34 mouse cellular contexts compared by ENCODE assay signal in genomic region chr2:80300806-80301205, GRCm38 (mm10). TPM values are rescaled to one million over a fixed set of nuclear protein-coding genes. Genes with fewer than 3 reads are reported as not detected.
A peak's percentile ranks its signal among the peaks of the same experiment; 100 is the strongest.
DNase-seq lines count a peak whose midpoint lies in the region; ATAC-seq and TF ChIP-seq lines count a peak whose summit lies in the region.
"Had no signal": no experiment of that assay in that cellular context is flagged by ENCODE, and none has a peak within 500 bp of the region (broad histone marks: within the 10 kb centered on the region; RNA-seq: fewer than 3 reads in every experiment).

No protein-coding gene starts in this region.

- no peak overlapping the region for H3K4me2 ChIP-seq in liver, embryonic 12.5 days
- H3K4me2 ChIP-seq in lung, postnatal 0 days (replicated peaks; ENCODE audit: low read depth, low read length) = no peak overlapping the region
- H3K4me2 ChIP-seq: forebrain, embryonic 12.5 days; liver, embryonic 13.5 days; midbrain, embryonic 15.5 days had no signal

- no peak for TF ChIP-seq CTCF in liver, adult 2 months (IDR thresholded peaks at IDR 0.05; ENCODE audit: low read depth, low read length)
- no peak for TF ChIP-seq CTCF in lung, postnatal 0 days (IDR thresholded peaks at IDR 0.05)

- TF ChIP-seq POLR2A in liver, adult 2 months (IDR thresholded peaks at IDR 0.05; ENCODE audit: extremely low read depth, insufficient read depth, low read length) = no peak

- no peak overlapping the region for H3K27ac ChIP-seq in liver, adult 2 months (replicated peaks; ENCODE audit: insufficient read depth, low read depth, low read length)
- no peak overlapping the region for H3K27ac ChIP-seq in liver, embryonic 12.5 days
- H3K27ac ChIP-seq in lung, postnatal 0 days (ENCODE audit: low read length) = no peak overlapping the region
- H3K27ac ChIP-seq: forebrain, embryonic 12.5 days; hindbrain, embryonic 10.5 days; liver, embryonic 13.5 days; macrophage; midbrain, embryonic 10.5 days; midbrain, embryonic 15.5 days had no signal

- no peaks in the 10 kb centered on the region for H3K79me2 ChIP-seq in liver, adult 2 months (ENCODE audit: control insufficient read depth, insufficient read depth, low read length)

- WGBS in liver, adult 2 months = 21% methylated on average over 4 of the region's 4 CpGs
- 77% methylated on average over 4 of the region's 4 CpGs for WGBS in liver, embryonic 12.5 days (ENCODE audit: insufficient replicate concordance)
- 40% methylated on average over 4 of the region's 4 CpGs for WGBS in lung, postnatal 0 days

- no peaks in the 10 kb centered on the region for H3K9me3 ChIP-seq in liver, embryonic 12.5 days (replicated peaks)
- H3K9me3 ChIP-seq in lung, postnatal 0 days (ENCODE audit: low read length) = no peaks in the 10 kb centered on the region
- H3K9me3 ChIP-seq: forebrain, embryonic 12.5 days; hindbrain, embryonic 10.5 days; liver, embryonic 13.5 days; midbrain, embryonic 10.5 days; midbrain, embryonic 15.5 days had no signal

- TF ChIP-seq EP300 in lung, postnatal 0 days (IDR thresholded peaks at IDR 0.05) = no peak

- H3K36me3 ChIP-seq in liver, adult 2 months (ENCODE audit: control insufficient read depth, insufficient read depth, low read length) = no peaks in the 10 kb centered on the region
- no peaks in the 10 kb centered on the region for H3K36me3 ChIP-seq in liver, embryonic 12.5 days
- H3K36me3 ChIP-seq in lung, postnatal 0 days (ENCODE audit: insufficient read depth, low read length) = no peaks in the 10 kb centered on the region
- H3K36me3 ChIP-seq: forebrain, embryonic 12.5 days; hindbrain, embryonic 10.5 days; liver, embryonic 13.5 days; midbrain, embryonic 10.5 days; midbrain, embryonic 15.5 days had no signal

- H3K9ac ChIP-seq in liver, adult 2 months (ENCODE audit: low read depth, low read length) = no peak overlapping the region
- H3K9ac ChIP-seq in liver, embryonic 12.5 days = no peak overlapping the region
- H3K9ac ChIP-seq in lung, postnatal 0 days (replicated peaks; ENCODE audit: low read depth) = no peak overlapping the region
- H3K9ac ChIP-seq: forebrain, embryonic 12.5 days; forebrain, postnatal 0 days; liver, embryonic 13.5 days; midbrain, embryonic 15.5 days had no signal

- H3K4me1 ChIP-seq in liver, adult 2 months (ENCODE audit: control insufficient read depth, insufficient read depth, low read length) = peaks cover 3% of the 10 kb centered on the region; the same call in 1 of the 2 replicates
- no peaks in the 10 kb centered on the region for H3K4me1 ChIP-seq in liver, embryonic 12.5 days
- no peaks in the 10 kb centered on the region for H3K4me1 ChIP-seq in lung, postnatal 0 days (ENCODE audit: insufficient read depth, low read depth, low read length)
- H3K4me1 ChIP-seq: forebrain, embryonic 12.5 days; hindbrain, embryonic 10.5 days; liver, embryonic 13.5 days; midbrain, embryonic 10.5 days; midbrain, embryonic 15.5 days had no signal

- no peaks in the 10 kb centered on the region for H3K27me3 ChIP-seq in liver, adult 2 months (ENCODE audit: control insufficient read depth, insufficient read depth, low read length)
- no peaks in the 10 kb centered on the region for H3K27me3 ChIP-seq in liver, embryonic 12.5 days (replicated peaks)
- no peaks in the 10 kb centered on the region for H3K27me3 ChIP-seq in lung, postnatal 0 days (replicated peaks; ENCODE audit: insufficient read depth, low read length)
- H3K27me3 ChIP-seq: forebrain, embryonic 12.5 days; liver, embryonic 13.5 days; midbrain, embryonic 15.5 days had no signal

- no peak for ATAC-seq in liver, embryonic 12.5 days
- ATAC-seq in lung, postnatal 0 days = peak; percentile 65
- ATAC-seq: forebrain, postnatal 0 days; hindbrain, embryonic 16.5 days; midbrain, embryonic 15.5 days; Patski had no signal

- H3K4me3 ChIP-seq in liver, adult 2 months (ENCODE audit: insufficient read depth, low read depth, low read length) = no peak overlapping the region
- H3K4me3 ChIP-seq in liver, embryonic 12.5 days = no peak overlapping the region
- no peak overlapping the region for H3K4me3 ChIP-seq in lung, postnatal 0 days (ENCODE audit: low read depth, low read length)
- H3K4me3 ChIP-seq: erythroblast, embryonic 14.5 days; forebrain, embryonic 12.5 days; hindbrain, embryonic 10.5 days; liver, embryonic 13.5 days; midbrain, embryonic 10.5 days; midbrain, embryonic 15.5 days had no signal

- DNase-seq in liver, adult 2 months (ENCODE audit: extremely low read depth, low read depth, low spot score) = peak; percentile 96
- DNase-seq in lung, postnatal 0 days (ENCODE audit: low spot score) = peak; percentile 57
- DNase-seq in lung, postnatal 14 days = no peak
- peak; percentile 29 for DNase-seq in lung, postnatal 36 days
- DNase-seq in ovary, postnatal 14 days (ENCODE audit: low spot score) = no peak
- no peak for DNase-seq in frontal cortex, postnatal 36 days (ENCODE audit: low spot score in 2 of 2)
- DNase-seq: adrenal gland, postnatal 14 days; cerebellum, adult 11-12 months; cerebellum, adult 9-11 months; forebrain, postnatal 0 days; gastrocnemius, postnatal 10 days; heart, postnatal 14 days; kidney, adult 2 months; kidney, postnatal 10 days; liver, embryonic 13.5 days; right cerebral cortex, postnatal 4 days; thymus, adult 2 months; thymus, postnatal 36 days had no signal

RNA-seq across cellular contexts. Expression of gene Prdx6b, which starts 8.5 kb away (rescaled TPM):
- total RNA-seq in liver, adult 2 months (2014; rRNA removed) = not detected in 2 replicates
- not detected in 2 replicates for polyA plus RNA-seq in liver, adult 2 months (2012; rRNA removed)
- not detected in 2 replicates for polyA plus RNA-seq in liver, embryonic 12.5 days (2016; fragmentation: Nextera tagmentation; extraction: Ambion mirVana)
- 0.05 TPM in 1 of 2 replicates, not detected in the other for polyA plus RNA-seq in lung, postnatal 0 days (2015; fragmentation: Nextera tagmentation; extraction: Ambion mirVana)
- total RNA-seq: adrenal gland, postnatal 14 days; forebrain, postnatal 0 days; gastrocnemius, postnatal 10 days; heart, postnatal 14 days; left cerebral cortex, postnatal 10 days; MEL had no signal
- polyA plus RNA-seq: embryonic facial prominence, embryonic 14.5 days; forebrain, embryonic 12.5 days; forebrain, postnatal 0 days; heart, embryonic 14.5 days; hindbrain, embryonic 10.5 days; hindbrain, embryonic 16.5 days; large intestine, adult 2 months; limb, embryonic 11.5 days; liver, embryonic 13.5 days; macrophage; midbrain, embryonic 10.5 days; midbrain, embryonic 15.5 days; spleen, adult 2 months; thymus, adult 2 months had no signal

RNA-seq across cellular contexts. Expression of gene Dnajc10, which starts 14.5 kb away (rescaled TPM):
- 22.5 and 22.8 TPM in 2 replicates for total RNA-seq in liver, adult 2 months (2014; rRNA removed)
- polyA plus RNA-seq in liver, adult 2 months (2012; rRNA removed) = 6.8 and 7.0 TPM in 2 replicates
- 28.9 and 29.1 TPM in 2 replicates for polyA plus RNA-seq in liver, embryonic 12.5 days (2016; fragmentation: Nextera tagmentation; extraction: Ambion mirVana)
- 43.8 and 47.2 TPM in 2 replicates for polyA plus RNA-seq in lung, postnatal 0 days (2015; fragmentation: Nextera tagmentation; extraction: Ambion mirVana)

Comparison
In these comparisons a context has a peak if more than half of its experiments do, and no peak if none do; other contexts are left out.
1. DNase-seq: peak in liver, adult 2 months (single experiment), lung, postnatal 0 days (single experiment) and lung, postnatal 36 days (single experiment); none in lung, postnatal 14 days (single experiment), ovary, postnatal 14 days (single experiment) and frontal cortex, postnatal 36 days (0 of 2).